Mouse (Mus musculus): ENCODE results near the gene Wwox. TPM values are rescaled to one million over a fixed set of nuclear protein-coding genes. Genes with fewer than 3 reads are reported as not detected.

Wwox gene
- total RNA-seq, 4 experiments from 2014 or later: 14.4 to 17.9 (median 16.4) TPM

DNA sequence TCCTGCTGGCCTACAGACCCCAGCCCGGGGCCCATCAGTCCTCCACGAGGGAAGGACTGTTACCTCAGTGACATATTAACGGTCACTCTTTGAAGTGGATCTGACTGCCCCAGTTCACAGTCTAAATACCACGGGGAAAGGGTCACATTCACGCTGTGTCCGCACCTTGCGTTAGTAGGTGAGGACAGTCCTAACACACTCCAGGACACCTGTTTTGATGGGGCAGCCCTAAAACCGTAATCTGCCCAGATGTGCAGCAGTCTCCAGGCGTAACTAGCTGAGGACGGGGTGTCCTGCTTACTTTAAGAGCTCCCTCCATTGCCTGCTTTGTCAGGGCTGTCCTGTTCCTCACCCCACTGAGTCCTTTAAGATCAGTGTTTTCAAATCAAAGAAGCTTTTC is 160.1 kb downstream of the Wwox start:
- DNase-seq (ENCODE audit: low spot score in 2 of 2): no peak

DNA sequence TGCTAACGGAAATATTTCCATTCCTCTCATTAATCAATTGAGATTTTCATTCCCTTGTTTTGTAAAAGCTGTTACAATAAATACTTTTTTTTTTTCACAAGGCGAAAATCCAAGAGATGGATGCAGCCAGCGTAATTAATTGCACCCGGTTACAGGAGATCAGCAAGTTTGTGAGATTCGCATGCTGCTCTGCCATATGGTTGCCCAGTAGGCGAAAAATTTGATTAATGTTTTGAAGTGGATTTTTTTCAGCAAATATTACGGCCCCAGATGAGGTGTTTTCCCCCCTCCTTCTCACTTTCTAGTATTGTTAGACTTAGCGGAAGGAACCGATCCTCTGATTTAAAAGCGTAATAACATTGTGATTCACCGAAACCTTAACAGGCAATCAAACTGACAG is 160.7 kb downstream of the Wwox start:
- no peak for DNase-seq (ENCODE audit: low spot score in 2 of 2)

DNA sequence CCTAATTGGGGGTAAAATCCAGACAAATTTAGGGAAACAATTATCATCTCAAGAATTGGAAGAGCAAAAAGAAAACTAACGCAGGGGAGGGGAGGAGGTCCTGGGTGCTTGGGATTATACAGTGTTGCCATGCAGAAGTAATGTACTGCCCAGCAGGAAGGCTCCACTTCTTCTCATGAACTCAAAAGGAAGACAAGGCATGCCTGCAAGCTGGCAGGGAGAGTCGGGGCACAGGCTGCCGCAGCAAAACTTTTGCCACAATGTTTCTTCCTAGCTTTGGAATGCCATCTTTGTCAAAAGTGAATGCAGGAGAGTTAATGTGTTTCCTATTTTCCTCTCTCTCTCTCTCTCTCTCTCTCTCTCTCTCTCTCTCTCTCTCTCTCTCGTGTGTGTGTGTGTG is 163.6 kb downstream of the Wwox start:
- DNase-seq (ENCODE audit: low spot score in 2 of 2): no peak

DNA sequence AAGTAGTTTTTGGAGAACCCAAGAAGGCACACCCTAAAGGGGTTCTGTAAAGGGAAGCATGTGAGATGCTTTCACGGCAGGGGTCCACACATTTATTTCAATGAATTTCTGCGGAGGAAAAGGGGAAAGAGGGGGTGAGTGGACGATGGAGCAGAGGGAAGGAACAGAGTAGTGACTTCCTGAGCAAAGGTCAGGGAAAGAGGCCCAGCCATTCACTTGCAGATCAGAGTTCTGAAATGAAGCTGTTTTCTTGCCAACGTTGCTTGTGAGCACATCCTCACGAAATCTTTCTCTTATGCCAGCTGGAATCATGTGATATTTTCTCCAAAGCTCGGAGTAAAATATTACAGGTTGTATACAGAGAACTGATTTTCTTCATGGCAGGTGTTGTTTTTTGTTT is 164.1 kb downstream of the Wwox start:
- DNase-seq (ENCODE audit: low spot score in 2 of 2): no peak

DNA sequence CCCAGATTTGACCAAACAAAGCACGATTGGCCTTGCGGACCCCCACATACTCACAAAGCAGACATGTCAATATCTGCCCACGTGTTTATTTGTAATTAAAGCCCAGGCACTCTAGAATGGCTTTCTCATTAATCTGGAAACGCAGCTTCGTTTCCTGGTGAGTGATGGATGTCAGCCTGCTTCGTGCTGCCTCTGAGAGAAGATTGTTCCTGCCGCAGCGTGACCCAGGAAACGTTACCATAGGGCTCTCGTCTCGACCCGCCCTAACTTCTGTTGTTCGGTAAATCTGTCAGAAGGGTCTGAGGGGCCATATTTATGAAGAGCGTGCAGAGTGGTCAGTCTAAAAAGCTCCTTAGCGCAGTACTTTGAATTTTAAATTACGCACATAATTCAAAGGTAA is 164.9 kb downstream of the Wwox start:
- no peak for DNase-seq (ENCODE audit: low spot score in 2 of 2)

DNA sequence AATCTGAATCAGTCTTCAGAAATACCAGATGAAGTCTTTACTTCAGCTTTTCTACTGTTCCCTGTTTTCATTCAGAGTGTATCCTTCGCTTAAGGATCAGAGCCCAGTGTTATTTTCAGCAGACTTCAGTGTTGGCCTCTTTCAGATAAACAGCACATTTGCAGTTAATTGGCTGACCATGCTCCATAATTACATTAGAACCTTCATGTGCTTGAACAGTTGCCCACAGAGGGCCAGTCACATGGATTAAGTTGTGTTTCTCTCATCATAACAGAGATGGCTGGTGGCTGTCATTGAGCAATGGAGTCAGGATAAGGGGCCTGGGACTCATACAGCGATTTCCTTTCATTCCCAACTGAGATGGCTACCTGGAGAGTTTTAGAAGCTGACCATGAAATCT is 166.2 kb downstream of the Wwox start:
- no peak for DNase-seq (ENCODE audit: low spot score in 2 of 2)

DNA sequence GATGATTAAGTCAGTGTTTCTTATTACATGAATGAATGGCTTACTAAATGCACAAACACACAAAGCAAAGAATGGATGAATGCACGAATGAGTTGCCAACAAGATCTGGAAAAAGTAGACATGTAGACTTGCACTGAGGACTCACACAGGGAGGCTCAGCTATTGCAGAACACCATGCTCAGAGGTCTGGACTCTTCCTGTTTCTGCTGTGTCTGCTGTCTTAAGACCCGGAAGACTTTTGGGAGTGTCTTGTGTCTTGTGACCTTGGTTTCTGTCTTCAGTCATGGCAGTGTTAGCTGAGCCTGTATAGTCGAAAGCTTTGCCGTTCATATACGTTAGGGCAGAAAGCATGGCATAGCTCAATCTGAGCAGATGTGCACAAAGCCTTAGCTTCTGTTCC is 169.9 kb downstream of the Wwox start:
- no peak for DNase-seq (ENCODE audit: low spot score in 2 of 2)

DNA sequence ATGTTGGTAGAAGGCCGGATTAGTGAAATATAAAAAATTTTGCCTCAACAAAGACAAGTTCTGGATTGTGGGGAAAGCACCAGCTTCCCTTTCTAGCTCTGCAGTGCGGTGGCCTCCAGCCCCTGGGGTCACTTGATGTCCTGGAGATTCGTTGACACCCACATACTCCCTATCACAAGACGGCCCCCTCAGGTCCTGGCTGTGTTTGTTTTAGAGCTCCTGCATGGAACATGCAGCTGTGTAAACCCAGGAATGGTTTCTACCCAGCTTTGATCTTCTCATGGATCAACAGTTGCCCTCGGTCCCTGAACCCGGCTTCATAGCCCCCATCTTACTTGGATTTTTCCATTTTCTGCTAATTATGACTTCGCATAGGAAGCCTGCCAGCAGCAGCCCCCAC is 171.6 kb downstream of the Wwox start:
- no peak for DNase-seq (ENCODE audit: low spot score in 2 of 2)

DNA sequence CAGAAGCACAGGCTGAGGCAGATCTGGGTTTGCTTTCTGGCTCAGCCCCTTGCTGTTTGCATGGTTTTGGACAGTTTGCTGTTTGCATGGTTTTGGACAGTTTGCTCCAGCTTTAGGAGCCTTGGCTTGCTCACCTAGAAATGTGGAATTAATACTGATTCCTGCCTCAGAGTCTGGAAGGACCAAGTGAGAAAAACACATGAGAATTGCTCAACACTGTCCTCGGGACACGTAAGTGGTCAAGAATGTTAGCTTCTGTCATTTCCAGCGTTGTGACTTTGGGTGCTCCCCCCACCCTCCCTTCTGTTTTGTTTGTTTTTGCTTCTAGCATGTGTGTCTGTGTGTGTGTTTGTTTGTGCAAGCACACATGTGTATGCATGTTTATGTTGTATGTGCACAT is 172.6 kb downstream of the Wwox start:
- DNase-seq (ENCODE audit: low spot score in 2 of 2): no peak

DNA sequence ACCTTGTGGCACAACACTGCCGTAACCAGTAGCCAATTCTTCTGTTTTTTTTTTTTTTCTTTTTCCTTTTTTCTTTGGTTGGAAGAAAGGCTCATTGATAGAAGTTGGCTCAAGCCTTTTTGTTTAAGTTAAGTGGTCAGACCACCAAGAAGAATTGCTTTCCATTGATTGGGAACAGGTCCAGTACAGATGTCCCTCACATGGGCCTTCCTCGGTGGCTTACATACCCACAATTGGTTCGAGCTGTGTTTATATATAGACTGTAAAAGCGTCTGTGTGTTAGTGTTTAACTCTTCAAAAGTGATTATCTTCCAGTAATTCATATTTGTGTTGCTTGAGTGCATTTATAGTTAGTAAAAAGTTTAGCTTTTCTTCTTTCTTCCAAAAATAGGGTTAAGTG is 176.0 kb downstream of the Wwox start:
- no peak for DNase-seq (ENCODE audit: low spot score in 2 of 2)

DNA sequence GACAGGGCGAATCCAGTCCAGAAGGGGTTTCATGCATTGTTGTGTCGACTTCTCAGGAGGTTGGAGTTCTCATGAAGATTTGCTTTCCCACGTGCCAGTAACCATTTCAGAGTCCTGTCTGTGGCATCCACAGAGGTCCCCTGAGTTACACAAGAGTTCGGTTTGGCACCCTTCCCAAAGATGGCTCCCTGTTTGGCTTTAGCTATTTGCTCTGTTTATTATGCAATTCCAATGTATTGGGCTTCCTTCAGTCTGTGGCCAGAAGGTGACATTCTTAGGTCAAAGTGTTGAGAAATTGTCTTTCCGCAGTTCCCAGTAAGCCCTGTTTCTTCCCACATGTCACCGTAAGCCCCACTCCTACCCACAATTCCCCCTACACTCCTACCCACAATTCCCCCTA is 176.5 kb downstream of the Wwox start:
- no peak for DNase-seq (ENCODE audit: low spot score in 2 of 2)

DNA sequence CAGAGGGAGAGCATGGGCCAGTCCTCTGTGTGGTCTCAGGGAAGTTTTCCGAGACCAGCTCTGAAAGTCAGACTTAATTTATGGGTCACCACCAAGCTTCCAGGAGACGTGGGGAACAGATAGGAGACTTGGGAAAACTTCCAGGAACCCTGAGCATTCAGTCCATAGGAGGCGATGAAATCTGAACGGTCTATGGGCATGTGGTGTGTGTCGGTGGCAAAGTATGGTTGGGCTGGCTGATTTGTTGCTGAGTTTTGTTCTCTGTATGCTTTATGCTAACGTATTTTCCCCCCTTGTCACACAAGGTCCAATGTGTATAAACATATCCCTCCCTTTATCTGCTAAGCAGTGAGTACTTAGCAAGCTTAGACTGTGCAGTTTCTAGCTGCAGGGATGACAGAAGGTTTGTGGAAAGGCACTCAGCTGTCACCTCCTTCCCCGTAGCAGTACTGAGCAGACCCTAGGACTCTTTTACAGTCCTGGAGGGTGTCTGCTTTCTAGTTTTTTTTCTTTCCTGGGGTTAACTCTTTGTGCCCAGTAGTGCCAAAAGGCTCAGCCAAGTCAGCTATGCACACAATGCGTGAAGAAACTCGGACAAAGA is 179.6 kb downstream of the Wwox start:
- DNase-seq (ENCODE audit: low spot score in 2 of 2): no peak

DNA sequence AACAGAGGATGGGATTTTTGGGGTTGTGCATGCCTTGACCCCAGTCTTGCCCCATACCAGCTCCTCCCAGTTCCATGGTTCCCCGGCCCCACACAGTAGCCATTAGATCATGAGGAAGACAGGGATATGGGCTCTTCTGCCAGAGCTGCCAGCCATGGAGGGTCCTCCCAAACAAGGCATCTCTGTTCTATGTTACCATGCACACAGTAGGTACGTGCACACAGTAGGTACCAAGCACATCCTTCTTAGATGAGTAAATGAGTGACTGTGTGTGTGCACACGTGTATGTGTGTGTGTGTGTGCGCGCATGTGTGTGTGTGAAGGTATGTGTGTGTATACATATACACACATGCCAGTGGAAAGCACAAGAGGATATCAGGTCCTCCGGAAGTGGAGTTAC is 185.9 kb downstream of the Wwox start:
- DNase-seq (ENCODE audit: low spot score in 2 of 2): no peak

DNA sequence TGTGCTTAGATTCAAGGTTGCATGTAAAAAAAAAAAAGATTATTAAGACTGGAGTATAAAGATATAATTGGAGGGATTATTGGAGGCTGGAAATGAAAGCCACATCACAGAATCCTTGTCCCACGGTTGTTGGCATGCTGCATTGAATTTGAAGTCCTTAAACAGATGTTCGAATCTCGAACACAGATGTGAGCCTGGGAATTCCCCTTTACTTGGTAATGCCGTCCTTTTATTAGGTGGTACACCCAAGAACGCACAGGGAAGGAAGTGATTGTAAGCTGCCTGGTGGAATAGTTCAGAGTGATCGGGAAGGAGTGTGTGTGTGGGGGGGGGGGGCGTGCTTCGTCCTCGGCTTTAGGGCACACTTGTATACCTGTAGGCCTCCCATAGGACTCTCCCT is 187.4 kb downstream of the Wwox start:
- no peak for DNase-seq (ENCODE audit: low spot score in 2 of 2)

DNA sequence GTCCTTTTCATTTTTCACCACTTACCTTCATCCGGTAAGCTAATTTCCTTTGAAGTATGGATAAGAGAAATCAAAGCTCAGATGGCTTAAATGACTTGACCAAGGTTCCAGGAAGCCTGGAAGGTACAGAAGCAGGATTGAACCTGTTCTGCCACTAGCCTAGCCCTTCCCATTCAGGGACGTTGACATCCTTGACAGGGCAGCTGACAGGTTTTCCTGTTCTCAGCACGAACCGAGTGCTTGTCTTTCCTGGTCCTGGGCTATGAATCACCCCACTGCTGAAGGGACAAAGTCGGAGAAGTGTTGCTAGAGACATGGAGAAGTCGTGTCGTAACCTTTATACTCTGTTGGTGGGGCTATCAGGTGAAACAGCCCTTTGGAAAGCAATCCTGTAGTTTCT is 190.3 kb downstream of the Wwox start:
- no peak for DNase-seq (ENCODE audit: low spot score in 2 of 2)

DNA sequence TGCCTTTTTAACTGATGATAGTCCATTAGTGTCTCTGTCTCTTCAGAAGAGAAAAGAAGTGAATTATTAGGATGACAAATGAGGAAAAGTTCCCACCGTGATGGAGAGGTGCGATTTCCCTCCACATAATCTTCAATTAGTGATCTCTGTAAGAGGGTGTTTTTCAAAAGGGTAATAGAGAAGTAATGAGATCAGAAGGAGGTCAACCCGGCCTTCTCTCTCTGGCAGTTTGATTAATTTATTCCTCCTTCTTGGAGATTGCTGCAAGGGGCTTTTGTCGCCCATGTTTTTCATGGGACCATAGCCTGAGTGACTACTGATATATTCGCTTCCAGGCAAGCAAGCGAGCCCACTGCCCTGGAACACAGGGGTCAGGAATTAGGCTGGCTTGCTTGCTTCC is 191.6 kb downstream of the Wwox start:
- DNase-seq (ENCODE audit: low spot score in 2 of 2): no peak

DNA sequence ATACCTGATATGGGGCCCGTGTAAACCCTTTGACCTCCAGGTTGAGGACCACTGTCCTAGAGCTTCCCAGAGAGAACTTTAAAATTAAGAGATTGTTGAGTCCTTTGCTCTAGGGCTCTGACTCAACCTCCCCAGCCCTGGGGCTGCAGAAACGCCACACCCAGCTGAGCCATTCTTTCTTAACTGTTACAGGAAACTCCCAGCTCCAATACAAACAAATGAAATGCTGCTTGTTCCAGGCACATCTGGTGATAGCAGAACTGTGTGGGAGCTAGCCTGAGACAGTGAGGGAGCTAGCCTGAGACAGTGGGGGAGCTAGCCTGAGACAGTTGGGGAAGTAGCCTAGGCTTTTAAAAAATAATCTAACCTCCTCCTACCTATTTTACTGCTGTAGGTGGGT is 194.7 kb downstream of the Wwox start:
- DNase-seq (ENCODE audit: low spot score in 2 of 2): no peak

DNA sequence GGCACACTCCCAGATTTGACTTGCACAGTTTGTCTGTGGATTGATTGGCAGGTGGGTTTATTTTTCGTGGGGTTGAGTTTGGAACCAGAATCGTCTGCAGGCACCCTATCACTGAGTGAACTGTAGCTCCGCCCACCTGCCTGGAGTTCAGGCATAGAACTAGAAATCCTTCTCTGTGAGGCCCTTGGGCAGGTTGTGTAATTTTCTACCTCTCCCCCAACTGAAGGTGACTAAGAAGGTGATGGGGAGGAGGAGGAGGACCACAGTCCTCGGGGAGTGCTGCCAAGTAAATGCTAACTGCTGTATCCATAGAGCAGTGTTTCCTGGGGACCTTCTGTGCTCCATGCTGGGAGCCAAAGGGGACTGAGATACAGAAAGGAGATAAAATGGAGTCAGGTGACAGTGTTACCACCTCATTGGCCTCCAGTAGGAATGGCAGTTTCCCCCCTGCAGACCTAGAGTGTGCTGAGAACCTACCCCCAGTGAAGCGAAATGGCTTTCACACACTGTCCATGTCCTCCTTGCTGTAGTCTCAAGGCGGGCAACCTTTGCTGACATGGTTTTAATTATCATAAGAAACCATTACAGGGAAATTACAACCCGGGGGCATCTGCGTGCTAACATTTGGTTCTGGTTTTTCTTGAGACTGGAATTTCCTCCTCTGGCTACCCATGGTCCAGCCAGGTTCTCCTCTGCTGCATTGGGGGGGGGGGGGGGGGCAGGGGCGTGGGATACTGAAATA is 195.4 kb downstream of the Wwox start:
- DNase-seq (ENCODE audit: low spot score in 2 of 2): no peak

DNA sequence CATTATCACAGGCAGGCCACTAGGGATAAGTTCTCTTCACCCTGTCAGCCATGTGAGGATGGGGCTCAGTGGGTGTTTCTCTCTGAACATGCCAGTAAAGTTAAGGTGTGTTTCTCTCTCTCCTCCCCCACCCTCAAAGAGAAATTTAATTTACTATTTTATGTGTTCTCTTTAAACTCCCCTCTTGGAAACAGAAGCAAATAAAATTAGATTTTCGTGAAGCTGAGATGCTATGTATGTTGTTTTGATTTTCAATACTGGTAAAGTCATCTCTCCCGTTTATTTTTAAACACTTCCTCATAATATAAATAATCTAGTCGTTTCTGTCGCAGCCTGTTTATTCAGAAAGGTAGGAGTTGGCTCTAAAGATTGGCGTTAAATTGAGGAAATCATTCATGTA is 196.9 kb downstream of the Wwox start:
- no peak for DNase-seq (ENCODE audit: low spot score in 2 of 2)

DNA sequence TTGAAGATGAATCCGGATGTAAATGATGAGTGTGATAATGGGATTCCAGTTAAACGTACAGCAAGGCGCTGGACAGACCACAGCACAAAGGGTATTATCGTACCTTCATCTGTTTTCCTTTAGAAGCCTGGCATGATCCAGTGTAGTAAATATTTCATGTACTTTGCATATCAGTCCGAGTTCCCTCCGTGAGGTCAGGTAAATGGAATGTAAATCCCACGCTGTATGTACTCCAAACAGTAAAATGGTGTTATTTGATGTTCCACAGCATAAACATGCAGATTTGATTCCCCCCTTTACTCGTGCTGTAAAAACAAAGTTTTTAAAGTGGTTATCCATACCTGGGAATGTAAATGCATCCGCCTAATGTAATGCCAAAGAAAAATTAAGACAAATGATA is 202.4 kb downstream of the Wwox start:
- DNase-seq (ENCODE audit: low spot score in 2 of 2): no peak

DNA sequence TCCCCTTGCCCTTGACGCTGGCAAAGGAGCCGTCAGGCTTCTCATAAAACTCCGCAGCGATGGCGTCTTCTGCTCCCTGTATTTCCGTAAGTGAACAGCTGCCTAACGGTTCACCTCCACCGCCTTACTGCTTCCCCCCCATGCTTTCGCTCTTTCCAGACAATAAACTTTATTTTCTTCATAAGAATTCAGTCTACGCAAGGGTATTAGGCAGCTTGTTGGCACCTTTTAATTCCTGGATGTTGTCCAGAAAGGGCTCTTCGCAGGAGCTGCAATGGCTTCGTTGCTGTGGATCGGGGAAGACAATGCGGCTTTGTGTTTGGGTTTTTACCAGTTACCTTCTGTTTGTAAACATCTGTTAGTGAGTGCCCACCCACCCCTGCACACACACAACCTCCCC is 211.3 kb downstream of the Wwox start:
- no peak for DNase-seq (ENCODE audit: low spot score in 2 of 2)

DNA sequence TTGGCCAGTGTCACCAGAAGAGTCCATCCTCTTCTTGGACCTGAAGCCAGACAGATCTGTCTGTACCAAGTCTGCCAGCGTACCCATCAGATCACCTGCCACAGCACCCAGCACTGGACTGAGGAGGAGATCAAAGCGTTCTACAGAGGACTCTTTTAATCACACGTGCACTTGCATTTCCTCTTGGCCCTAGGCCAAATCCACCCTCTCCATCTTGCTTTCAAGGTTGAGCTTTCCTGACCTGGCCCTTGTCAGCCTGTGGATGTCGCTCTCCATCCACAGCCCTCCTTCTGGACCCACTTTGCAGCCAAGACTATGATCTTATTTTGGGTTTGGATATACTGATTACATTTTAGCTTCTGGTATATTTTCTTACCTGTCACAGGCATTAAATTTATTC is 218.3 kb downstream of the Wwox start:
- no peak for DNase-seq (ENCODE audit: low spot score in 2 of 2)

DNA sequence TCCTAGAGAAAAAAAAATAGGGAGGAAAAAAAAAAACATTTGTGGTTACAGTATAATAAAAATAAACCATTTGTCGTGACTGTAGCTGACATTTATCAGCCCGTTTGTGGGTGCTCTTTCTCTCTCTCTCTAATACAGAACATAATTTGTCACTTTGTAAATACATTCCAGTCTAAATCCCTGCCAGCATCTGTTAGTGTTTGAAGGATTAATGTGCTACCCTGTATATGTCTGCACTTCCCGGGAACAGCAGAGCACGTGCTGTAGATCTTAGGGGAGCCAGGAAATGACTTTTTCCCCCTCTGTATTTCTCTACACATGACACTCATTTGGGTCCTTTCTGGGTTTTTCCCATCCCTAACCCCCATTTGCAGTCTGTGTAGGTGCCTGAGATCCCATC is 219.0 kb downstream of the Wwox start:
- DNase-seq (ENCODE audit: low spot score in 2 of 2): no peak

DNA sequence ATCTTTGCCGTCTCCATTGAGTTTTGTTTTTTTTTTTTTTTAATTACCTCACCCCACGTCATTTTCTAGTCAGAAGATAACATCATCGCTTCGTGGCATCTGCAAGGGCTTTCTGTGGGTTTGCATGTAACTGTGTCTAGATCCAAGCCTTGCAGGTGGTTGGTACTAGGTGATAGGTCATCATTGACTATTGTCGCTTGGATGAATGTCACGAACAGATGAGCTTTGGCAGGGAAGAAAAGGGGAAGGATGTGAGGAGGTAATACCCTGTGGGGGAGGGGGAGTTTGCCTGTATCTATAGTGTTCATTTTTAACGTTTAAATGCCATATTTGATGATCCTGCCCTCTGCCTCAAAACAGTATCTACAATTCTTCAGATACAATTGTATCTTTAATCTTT is 223.6 kb downstream of the Wwox start:
- DNase-seq (ENCODE audit: low spot score in 2 of 2): no peak
